Mouse (Mus musculus) liver, embryonic 14.5 days (tissue): ENCODE results near the gene Evl. TPM values are rescaled to one million over a fixed set of nuclear protein-coding genes. Genes with fewer than 3 reads are reported as not detected.
"Not testable (repeated sequence)": the region's sequence is repeated elsewhere in the genome, so short reads cannot be mapped to it uniquely, and the experiment has no call there.

Experiments used
- ATAC-seq: fragments of 200-750 bp; cut with Nextera tagmentation; 2 replicates; pipeline ENCODE4 v1.8.0; 2017; ENCODE audit warnings: moderate number of reproducible peaks, mild to moderate bottlenecking, moderate library complexity; ENCODE audit not compliant: insufficient read depth
- DNase-seq, 3 experiments: peaks; one replicate each; pipeline ENCODE4 v3.0.0-alpha.2; 2012 to 2013; ENCODE audit warnings: low read depth in 3 of 3, low spot score in 3 of 3
- H3K27ac ChIP-seq: fragments of 300-500 bp; sonication (generic); 2 replicates; pipeline ENCODE4 v1.5.1; 2014; ENCODE audit warnings: moderate library complexity, mild to moderate bottlenecking, control low read depth, inconsistent platforms
- H3K27me3 ChIP-seq: fragments of 300-500 bp; sonication (generic); 2 replicates; pipeline ENCODE4 v1.6.1; 2014; ENCODE audit warnings: mild to moderate bottlenecking, low read length, moderate library complexity; ENCODE audit not compliant: control insufficient read depth, insufficient read depth
- H3K36me3 ChIP-seq: fragments of 300-500 bp; sonication (generic); replicated peaks from 2 replicates; pipeline ENCODE4 v1.6.1; 2014; ENCODE audit warnings: low read depth; ENCODE audit not compliant: control insufficient read depth, insufficient read depth
- H3K4me1 ChIP-seq, 2 experiments: fragments of 200-500 bp in 1 of 2; fragments of 300-500 bp in 1 of 2; sonication (generic) in 1 of 2; replicated peaks; 2 replicates each; pipeline ENCODE4 v1.6.1; 2012 to 2014; ENCODE audit warnings: antibody characterized with exemption in 1 of 2, inconsistent platforms in 1 of 2, low read length in 1 of 2; ENCODE audit not compliant: control insufficient read depth in 2 of 2, insufficient read depth in 2 of 2
- H3K4me2 ChIP-seq: fragments of 300-500 bp; sonication (generic); 2 replicates; pipeline ENCODE4 v1.6.1; 2014; ENCODE audit warnings: low read depth, mild to moderate bottlenecking, control low read depth, moderate library complexity
- H3K4me3 ChIP-seq, 2 experiments: fragments of 200-500 bp in 1 of 2; fragments of 300-500 bp in 1 of 2; sonication (generic) in 1 of 2; 2 replicates each; pipeline ENCODE4 v1.5.1; 2012 to 2014; ENCODE audit warnings: low read depth in 2 of 2, low read length in 2 of 2, mild to moderate bottlenecking in 2 of 2, control low read depth in 1 of 2, inconsistent platforms in 1 of 2, moderate library complexity in 1 of 2; ENCODE audit not compliant: insufficient read depth in 1 of 2
- H3K9ac ChIP-seq: fragments of 300-500 bp; sonication (generic); replicated peaks from 2 replicates; pipeline ENCODE4 v1.6.1; 2014; ENCODE audit warnings: mild to moderate bottlenecking, control low read depth, moderate library complexity
- H3K9me3 ChIP-seq: fragments of 300-500 bp; sonication (generic); 2 replicates; pipeline ENCODE4 v1.6.1; 2016; ENCODE audit warnings: low read length, mixed read lengths; ENCODE audit not compliant: control insufficient read depth
- CTCF ChIP-seq: IDR thresholded peaks from 2 replicates; pipeline ENCODE4 v1.5.1; 2016; ENCODE audit warnings: antibody characterized with exemption, low read depth, control low read depth
- EP300 ChIP-seq: IDR thresholded peaks from 2 replicates; pipeline ENCODE4 v1.6.1; 2016; ENCODE audit warnings: antibody characterized with exemption, low read depth
- WGBS: fragments of 180-500 bp; shearing (Covaris S2); extraction: QIAGEN DNeasy Blood & Tissue Kit; methylation state at CpG from one replicate; pipeline ENCODE4 v1.1.7; 2014; ENCODE audit not compliant: insufficient replicate concordance; 5-methylcytosine and 5-hydroxymethylcytosine counted together
- polyA plus RNA-seq, 2 experiments: library from polyadenylated mRNA; depleted of rRNA in 1 of 2; stranded (reverse) in 1 of 2; unstranded in 1 of 2; fragments of >200 nt; fragmentation: Nextera tagmentation in 1 of 2; extraction: Ambion mirVana in 1 of 2; gene quantifications; 2 replicates each; pipeline versions ENCODE4 v1.2.1 to v1.2.3; 2012 to 2014

The Evl gene
- polyA plus RNA-seq, 2 experiments, result 7.0 to 15.9 TPM

DNA sequence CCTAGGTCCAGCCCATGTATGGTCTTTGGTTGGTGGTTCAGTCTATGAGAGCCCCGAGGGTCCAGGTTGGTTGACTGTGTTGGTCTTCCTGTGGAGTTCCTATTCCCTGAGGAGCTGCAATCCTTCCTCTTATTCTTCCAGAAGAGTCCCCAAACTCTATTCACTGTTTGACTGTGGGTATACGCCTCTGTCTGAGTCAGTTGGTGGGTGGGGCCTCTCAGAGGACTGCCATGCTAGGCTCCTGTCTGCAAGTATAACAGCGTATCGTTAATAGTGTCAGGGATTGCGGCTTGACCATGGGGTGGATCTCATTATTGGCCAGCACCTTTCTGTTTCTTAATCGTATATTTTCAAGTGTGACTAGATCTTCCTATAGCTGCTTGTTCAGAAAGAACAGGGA is 154.9 kb downstream of the Evl start:
- no peaks in the 10 kb centered on the region; a peak in 1 of 4 replicates for H3K4me1 ChIP-seq
- DNase-seq (no peak), ATAC-seq (no peak)
- no peak overlapping the region for H3K9ac ChIP-seq
- no peak for TF ChIP-seq CTCF
- H3K4me2 ChIP-seq, result no peak overlapping the region
- H3K4me3 ChIP-seq, result no peak overlapping the region
- H3K27ac ChIP-seq, result no peak overlapping the region
- no peaks in the 10 kb centered on the region for H3K27me3 ChIP-seq
- H3K9me3 ChIP-seq, result no peaks in the 10 kb centered on the region
- WGBS, result 68% methylated on average over 6 of the region's 6 CpGs
- no peaks in the 10 kb centered on the region for H3K36me3 ChIP-seq

GRCm38 (mm10) chr12:108709964-108710765 is 155.6 kb downstream of the Evl start:
- ATAC-seq (no peak), DNase-seq (no peak)
- Histone ChIP-seq H3K9ac (no peak overlapping the region), H3K4me1 (no peaks in the 10 kb centered on the region; a peak in 1 of 4 replicates), H3K36me3 (no peaks in the 10 kb centered on the region), H3K4me3 (no peak overlapping the region), H3K27ac (no peak overlapping the region), H3K9me3 (no peaks in the 10 kb centered on the region), H3K4me2 (no peak overlapping the region; the same call in 1 of the 2 replicates), H3K27me3 (no peaks in the 10 kb centered on the region)
- 62% methylated on average over 6 of the region's 6 CpGs for WGBS
- no peak for TF ChIP-seq EP300

GRCm38 (mm10) chr12:108710861-108711615 is 156.5 kb downstream of the Evl start:
- Histone ChIP-seq H3K4me3 (no peak overlapping the region), H3K36me3 (no peaks in the 10 kb centered on the region), H3K27ac (no peak overlapping the region), H3K27me3 (no peaks in the 10 kb centered on the region), H3K4me1 (no peaks in the 10 kb centered on the region; a peak in 1 of 4 replicates), H3K9me3 (no peaks in the 10 kb centered on the region), H3K9ac (no peak overlapping the region), H3K4me2 (peak overlapping the region; percentile 22; the same call in 1 of the 2 replicates)
- ATAC-seq (peak; percentile 28; the same call in 1 of the 2 replicates), DNase-seq (peak in 1 of 3 experiments; percentile 13)
- WGBS, result 59% methylated on average over 9 of the region's 9 CpGs
- no peak for TF ChIP-seq CTCF
- TF ChIP-seq EP300, result no peak

- Histone ChIP-seq H3K4me3 (no peak overlapping the region), H3K27ac (no peak overlapping the region), H3K9ac (no peak overlapping the region), H3K9me3 (no peaks in the 10 kb centered on the region), H3K27me3 (no peaks in the 10 kb centered on the region), H3K36me3 (no peaks in the 10 kb centered on the region), H3K4me2 (no peak overlapping the region), H3K4me1 (no peaks in the 10 kb centered on the region; a peak in 1 of 4 replicates)
- no peak for DNase-seq
- ATAC-seq, result no peak
- 32% methylated on average over 4 of the region's 4 CpGs for WGBS
- no peak for TF ChIP-seq CTCF
- TF ChIP-seq EP300, result no peak
Measured at GRCm38 (mm10) chr12:108712481-108712880, 158.0 kb downstream of the Evl start.

GRCm38 (mm10) chr12:108713972-108714371 is 159.5 kb downstream of the Evl start:
- not testable (repeated sequence) for H3K4me2 ChIP-seq, DNase-seq
- 85% methylated on average over 14 of the region's 14 CpGs for WGBS

More at GRCm38 (mm10) chr12:108713972-108714371, 159.5 kb downstream of the Evl start:
- ATAC-seq, H3K4me3 ChIP-seq, H3K9ac ChIP-seq, H3K36me3 ChIP-seq, H3K9me3 ChIP-seq, H3K27me3 ChIP-seq, H3K27ac ChIP-seq, H3K4me1 ChIP-seq: not testable (repeated sequence)
- TF ChIP-seq CTCF, result peak; percentile 62
